Mouse (Mus musculus) liver, adult 2 months (tissue): ENCODE results near the gene Ccdc39. TPM values are rescaled to one million over a fixed set of nuclear protein-coding genes. Genes with fewer than 3 reads are reported as not detected.
A peak's percentile ranks its signal among the peaks of the same experiment; 100 is the strongest.

ENCODE experiments used
- DNase-seq: peaks from one replicate; pipeline ENCODE4 v3.0.0-alpha.2; 2011; ENCODE audit warnings: low read depth, low spot score; ENCODE audit errors: extremely low read depth
- H3K27ac ChIP-seq: fragments of 200-500 bp; replicated peaks from 2 replicates; pipeline ENCODE4 v1.5.1; 2012; ENCODE audit warnings: low read depth, mild to moderate bottlenecking, control low read depth, inconsistent platforms, low read length; ENCODE audit not compliant: insufficient read depth
- H3K27me3 ChIP-seq: fragments of 200-500 bp; 2 replicates; pipeline ENCODE4 v1.6.1; 2012; ENCODE audit warnings: mild to moderate bottlenecking, moderate library complexity, low read length, inconsistent platforms; ENCODE audit not compliant: control insufficient read depth, insufficient read depth
- H3K36me3 ChIP-seq: fragments of 200-500 bp; 2 replicates; pipeline ENCODE4 v1.6.1; 2012; ENCODE audit warnings: low read length, inconsistent platforms; ENCODE audit not compliant: control insufficient read depth, insufficient read depth
- H3K4me1 ChIP-seq: fragments of 200-500 bp; 2 replicates; pipeline ENCODE4 v1.6.1; 2011; ENCODE audit warnings: low read length; ENCODE audit not compliant: control insufficient read depth, insufficient read depth
- H3K4me3 ChIP-seq: fragments of 200-500 bp; 2 replicates; pipeline ENCODE4 v1.5.1; 2011; ENCODE audit warnings: low read depth, mild to moderate bottlenecking, control low read depth, low read length, moderate library complexity; ENCODE audit not compliant: insufficient read depth
- H3K79me2 ChIP-seq: fragments of 200-500 bp; 2 replicates; pipeline ENCODE4 v1.6.1; 2012; ENCODE audit warnings: inconsistent platforms, mild to moderate bottlenecking, low read length, moderate library complexity; ENCODE audit not compliant: control insufficient read depth, insufficient read depth
- H3K9ac ChIP-seq: fragments of 200-500 bp; 2 replicates; pipeline ENCODE4 v1.6.1; 2012; ENCODE audit warnings: low read depth, mild to moderate bottlenecking, control low read depth, inconsistent platforms, low read length
- CTCF ChIP-seq: fragments of 200-500 bp; IDR thresholded peaks from 2 replicates; pipeline ENCODE4 v1.5.1; 2011; ENCODE audit warnings: low read depth, low read length, control low read depth
- POLR2A ChIP-seq: fragments of 200-500 bp; IDR thresholded peaks from 2 replicates; pipeline ENCODE4 v1.6.1; 2011; ENCODE audit warnings: low read length, control low read depth; ENCODE audit not compliant: insufficient read depth; ENCODE audit errors: extremely low read depth
- WGBS: fragments of 180-500 bp; shearing (Covaris S2); methylation state at CpG from one replicate; pipeline ENCODE4 v1.1.7; 2018; 5-methylcytosine and 5-hydroxymethylcytosine counted together
- polyA plus RNA-seq: library from polyadenylated mRNA; depleted of rRNA; stranded (reverse); fragments of >200 nt; gene quantifications from 2 replicates; pipeline ENCODE4 v1.2.3, GENCODE M21; 2012; rRNA removed
- total RNA-seq: library from RNA; depleted of rRNA; stranded (reverse); fragments of >200 nt; gene quantifications from 2 replicates; pipeline ENCODE4 v1.2.3, GENCODE M21; 2014; rRNA removed

The Ccdc39 gene
- total RNA-seq (0.07 and 0.18 TPM in 2 replicates), polyA plus RNA-seq (0.16 TPM in 1 of 2 replicates, not detected in the other)

DNA sequence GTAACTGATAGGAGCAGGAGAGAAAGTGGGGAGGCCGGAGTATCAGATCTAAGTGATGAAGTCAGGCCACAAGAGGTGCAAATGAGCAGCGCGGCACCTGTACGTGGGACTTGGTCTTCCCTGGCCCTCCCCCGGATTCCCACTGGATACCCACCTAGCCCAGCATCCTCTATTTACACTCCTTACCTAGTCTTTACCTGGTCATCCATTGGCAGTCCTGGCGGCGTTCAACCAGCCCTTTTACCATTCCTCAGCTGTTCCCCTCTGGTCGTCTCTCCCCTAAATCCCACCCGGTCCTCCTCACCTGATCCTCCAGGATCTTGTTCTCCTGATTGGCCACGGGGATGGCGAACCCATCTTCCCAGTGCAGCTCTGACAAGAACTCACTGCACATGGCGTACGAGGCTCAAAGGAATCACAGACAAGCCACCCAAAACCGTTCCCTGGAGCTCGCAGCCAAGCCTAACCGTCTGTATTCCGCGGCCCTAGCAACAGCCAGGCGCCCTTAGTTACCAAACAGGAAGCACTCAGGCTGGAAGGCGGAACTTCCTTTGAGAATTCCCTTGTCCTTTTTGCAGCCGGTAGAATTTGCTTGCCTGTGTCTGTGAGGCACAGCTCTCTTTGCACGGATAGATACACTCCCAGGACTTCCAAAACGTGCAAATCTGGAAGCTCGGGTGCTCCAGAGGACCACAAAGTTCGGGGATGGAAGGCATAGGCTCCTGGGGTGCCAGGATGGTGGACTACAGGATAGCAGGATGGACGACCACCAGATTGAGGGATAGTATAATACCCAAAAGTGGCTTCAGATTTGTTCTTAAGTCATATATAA, at the start of gene Ccdc39:
Gene Ccdc39 (minus strand): TSS at position 510 of the 832 bp plus-strand sequence.
- H3K4me3 ChIP-seq: peak within 1 kb of the TSS; percentile 23; the same call in 1 of the 2 replicates
- H3K27ac ChIP-seq: no peak within 1 kb of the TSS
- peak; percentile 50 for DNase-seq
- no peaks in the 10 kb centered on the region; the same call in 1 of the 2 replicates for H3K4me1 ChIP-seq
- TF ChIP-seq POLR2A: no peak
- TF ChIP-seq CTCF: no peak
- H3K36me3 ChIP-seq: no peaks in the 10 kb centered on the region
- H3K27me3 ChIP-seq: no peaks in the 10 kb centered on the region
- WGBS: 7% methylated on average over 26 of the region's 26 CpGs
- no peaks in the 10 kb centered on the region for H3K79me2 ChIP-seq
- peak within 1 kb of the TSS; percentile 40; the same call in 1 of the 2 replicates for H3K9ac ChIP-seq

DNA sequence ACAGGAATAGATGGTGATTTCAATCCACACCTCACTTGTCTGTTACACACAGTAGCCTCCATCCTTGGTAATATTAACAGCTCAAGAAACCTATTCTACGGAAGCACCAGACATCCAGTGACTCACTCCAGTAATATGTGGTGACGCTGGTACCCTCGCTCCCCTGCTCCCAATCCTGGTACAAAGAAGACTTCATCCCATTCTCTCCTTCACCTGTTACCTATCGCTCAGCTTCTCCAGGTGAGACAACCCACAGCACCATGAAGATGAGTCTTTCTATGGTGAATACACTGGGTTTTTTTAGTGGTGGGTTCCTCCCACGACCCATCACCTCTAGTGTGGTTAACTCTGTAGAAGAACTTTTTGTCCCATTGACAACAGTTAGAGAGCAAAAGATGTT, 49.3 kb upstream of the Ccdc39 start:
- no peaks in the 10 kb centered on the region for H3K4me1 ChIP-seq
- no peak overlapping the region for H3K4me3 ChIP-seq
- TF ChIP-seq CTCF (no peak), POLR2A (no peak)
- no peak overlapping the region for H3K27ac ChIP-seq
- 82% methylated on average over 5 of the region's 5 CpGs for WGBS
- H3K27me3 ChIP-seq: no peaks in the 10 kb centered on the region
- H3K79me2 ChIP-seq: no peaks in the 10 kb centered on the region
- H3K9ac ChIP-seq: no peak overlapping the region
- H3K36me3 ChIP-seq: no peaks in the 10 kb centered on the region
- DNase-seq: no peak

DNA sequence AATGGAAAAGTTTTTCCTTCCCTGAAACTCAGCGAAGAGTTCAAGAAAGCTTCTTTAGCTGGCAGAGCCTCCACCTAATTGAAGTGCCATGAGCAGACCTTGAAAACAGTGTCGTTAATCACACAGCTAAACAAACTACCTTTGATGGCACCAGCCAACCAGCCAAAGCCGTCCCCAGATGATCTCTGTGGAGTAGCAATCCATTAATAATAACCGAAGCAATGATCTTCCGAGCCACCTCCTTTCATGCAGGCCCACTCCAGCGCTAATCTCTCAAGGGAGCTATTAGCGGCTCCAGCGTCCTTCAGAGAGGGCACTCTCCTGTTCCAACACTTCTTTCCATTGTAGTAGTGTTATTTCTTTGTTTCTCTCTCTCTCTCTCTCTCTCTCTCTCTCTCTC, 43.3 kb upstream of the Ccdc39 start:
- 55% methylated on average over 8 of the region's 8 CpGs for WGBS

DNA sequence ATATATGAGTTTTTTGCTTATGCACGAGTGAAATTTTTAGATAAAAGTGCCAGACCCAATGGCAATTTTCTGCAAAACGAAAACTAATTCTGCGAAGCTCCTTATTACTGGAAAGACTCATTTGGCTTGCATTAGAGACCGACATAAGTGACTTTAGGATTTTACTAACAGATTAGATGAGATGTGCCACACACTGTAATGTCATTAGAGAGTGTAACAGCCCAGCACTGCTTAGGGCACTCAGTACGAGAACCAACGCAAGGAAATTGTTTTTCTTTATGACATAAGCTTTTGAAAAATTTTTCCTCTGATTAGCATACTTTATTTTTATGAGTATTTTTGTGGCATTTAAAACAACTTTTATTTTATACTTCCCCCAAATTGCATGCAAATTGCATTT, 39.0 kb upstream of the Ccdc39 start:
- no peak for TF ChIP-seq CTCF
- no peak for TF ChIP-seq POLR2A
- Histone ChIP-seq H3K36me3 (no peaks in the 10 kb centered on the region), H3K27me3 (0 out of 2 replicates have a peak, but pooled peaks cover 2% of the 10 kb centered on the region), H3K4me3 (no peak overlapping the region), H3K27ac (no peak overlapping the region), H3K9ac (no peak overlapping the region), H3K4me1 (no peaks in the 10 kb centered on the region), H3K79me2 (no peaks in the 10 kb centered on the region)
- WGBS: 86% methylated on average over 6 of the region's 6 CpGs
- DNase-seq: no peak

More for the DNA sequence above, 43.3 kb upstream of the Ccdc39 start:
- no peak for DNase-seq
- Histone ChIP-seq H3K9ac (no peak overlapping the region), H3K27ac (no peak overlapping the region), H3K4me3 (no peak overlapping the region), H3K4me1 (no peaks in the 10 kb centered on the region), H3K36me3 (no peaks in the 10 kb centered on the region), H3K27me3 (no peaks in the 10 kb centered on the region), H3K79me2 (no peaks in the 10 kb centered on the region)
- no peak for TF ChIP-seq POLR2A
- TF ChIP-seq CTCF: no peak

DNA sequence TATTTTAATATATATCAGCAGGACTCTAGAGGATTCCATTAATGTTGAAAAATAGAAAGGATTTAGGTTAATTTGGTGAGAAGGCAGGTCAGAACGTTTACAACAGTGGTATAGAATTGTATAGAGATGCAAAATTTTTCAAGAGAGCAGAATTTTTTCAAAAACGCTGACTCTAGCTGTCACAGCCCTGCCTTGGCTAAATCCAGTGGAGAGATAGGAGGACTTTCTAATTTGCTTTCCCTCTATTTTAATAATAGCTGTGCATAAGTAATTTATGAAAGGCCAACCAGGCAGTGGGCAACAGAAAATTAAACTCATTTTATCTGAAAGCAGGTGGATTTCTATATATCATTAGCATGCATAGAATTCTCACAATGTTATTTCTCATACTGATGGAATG, 38.6 kb upstream of the Ccdc39 start:
- H3K9ac ChIP-seq: no peak overlapping the region
- H3K36me3 ChIP-seq: no peaks in the 10 kb centered on the region
- no peak for DNase-seq
- 0 out of 2 replicates have a peak, but pooled peaks cover 2% of the 10 kb centered on the region for H3K27me3 ChIP-seq
- H3K4me3 ChIP-seq: no peak overlapping the region
- WGBS: 65% methylated on average over 2 of the region's 2 CpGs
- H3K79me2 ChIP-seq: no peaks in the 10 kb centered on the region
- H3K4me1 ChIP-seq: no peaks in the 10 kb centered on the region
- H3K27ac ChIP-seq: no peak overlapping the region
- no peak for TF ChIP-seq CTCF
- TF ChIP-seq POLR2A: no peak

DNA sequence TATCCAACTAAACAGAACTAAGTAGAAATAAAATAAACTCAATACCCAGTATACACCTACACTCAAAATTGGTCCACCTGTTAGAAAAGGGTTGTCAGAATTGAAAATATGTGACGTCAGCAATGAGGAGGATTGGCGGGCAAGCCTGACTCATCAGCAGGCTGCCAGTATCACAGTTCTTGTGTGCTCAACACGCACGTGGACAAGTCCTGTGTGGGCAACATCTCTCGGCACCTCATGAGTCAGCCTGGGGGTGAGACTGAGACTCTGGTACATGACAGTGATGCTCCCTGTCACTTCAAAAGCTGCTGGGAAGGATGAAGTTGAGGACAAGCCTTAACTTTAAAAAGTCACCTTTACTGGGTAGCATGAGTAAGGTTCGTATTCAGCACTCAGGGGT, 34.6 kb upstream of the Ccdc39 start:
- H3K27me3 ChIP-seq: 0 out of 2 replicates have a peak, but pooled peaks cover 2% of the 10 kb centered on the region
- no peak overlapping the region for H3K9ac ChIP-seq
- WGBS: 90% methylated on average over 6 of the region's 6 CpGs
- H3K27ac ChIP-seq: no peak overlapping the region
- DNase-seq: no peak
- TF ChIP-seq POLR2A (no peak), CTCF (no peak)
- H3K4me1 ChIP-seq: no peaks in the 10 kb centered on the region
- no peaks in the 10 kb centered on the region for H3K36me3 ChIP-seq
- H3K4me3 ChIP-seq: no peak overlapping the region
- H3K79me2 ChIP-seq: no peaks in the 10 kb centered on the region
